1 mouse cellular context compared by ENCODE assay signal in the genomic region with DNA sequence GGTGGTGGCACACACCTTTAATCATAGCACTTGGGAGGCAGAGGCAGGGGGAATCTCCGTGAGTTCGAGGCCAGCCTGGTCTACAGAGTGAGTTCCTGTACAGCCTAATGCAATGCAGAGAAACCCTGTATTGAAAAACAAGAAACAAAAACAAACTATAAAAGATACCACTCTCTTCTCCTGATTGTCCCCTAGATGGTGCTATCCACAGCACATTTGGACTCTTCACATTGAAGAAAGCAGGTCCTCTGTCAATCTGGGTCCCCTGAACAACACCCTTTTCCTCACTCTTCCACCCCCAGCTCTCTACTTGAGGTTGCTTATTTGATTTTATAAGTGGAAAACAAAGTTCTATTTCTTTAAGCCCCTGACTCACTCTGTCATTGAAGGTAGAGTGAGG.
TF ChIP-seq lines count a peak whose summit lies in the region.

No protein-coding gene starts in this region.

TF ChIP-seq in MEL, 35 proteins besides CTCF, POLR2A, EP300 and RAD21:
- no peak for TF ChIP-seq USF2 (IDR thresholded peaks at IDR 0.05; ENCODE audit: borderline replicate concordance in 1 of 2, insufficient read depth in 1 of 2, low read depth in 1 of 2, low read length in 2 of 2)
- TF ChIP-seq SMC3 (IDR thresholded peaks at IDR 0.05; ENCODE audit: low read depth, low read length): peak; percentile 73
- TF ChIP-seq ZC3H11A (IDR thresholded peaks at IDR 0.05; ENCODE audit: low read depth, low read length): peak; percentile 54
